Mouse (Mus musculus) lung, adult 18-20 months (tissue): ENCODE measurements at regions not wholly inside any gene's neighbourhood (a gene's known extent, or its start where the extent isn't known, plus 50 kb on each side); places are given as distances from the start of the nearest gene placed in this dataset.

Source experiments
- DNase-seq, 2 experiments: peaks; one replicate each; pipeline ENCODE4 v3.0.0; 2022; ENCODE audit warnings: mixed read lengths in 2 of 2

- no peak for DNase-seq
These were observed 299.5 kb downstream of the Tmem182 start for GRCm38 (mm10) chr1:41104869-41105268.

- DNase-seq, result no peak
These were observed 316.3 kb downstream of the Tmem182 start for GRCm38 (mm10) chr1:41121636-41122175.

DNA sequence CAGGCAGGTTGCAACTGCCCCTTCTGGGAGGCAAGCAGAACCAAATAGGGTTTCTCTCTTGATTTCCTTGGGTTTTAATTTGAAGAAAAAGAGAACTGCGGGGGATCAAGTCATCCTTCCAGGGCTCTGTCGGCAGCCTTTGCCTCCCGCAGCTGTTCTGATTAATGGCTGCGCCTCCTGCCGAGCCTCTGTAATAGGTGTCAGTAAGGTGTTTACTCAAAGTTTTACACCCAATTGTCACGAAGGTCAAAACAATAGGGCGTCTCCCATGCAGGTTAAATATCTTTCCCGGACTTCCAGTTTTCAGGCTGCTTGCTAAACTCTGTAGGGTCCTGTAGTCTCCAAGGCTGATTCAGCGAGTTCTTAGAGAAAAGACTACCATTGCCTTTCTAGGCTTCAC is 326.0 kb downstream of the Tmem182 start:
- DNase-seq, result no peak

- DNase-seq, result no peak
These were observed 327.7 kb downstream of the Tmem182 start for GRCm38 (mm10) chr1:41133143-41133542.

- no peak for DNase-seq
These were observed 328.5 kb downstream of the Tmem182 start for GRCm38 (mm10) chr1:41133946-41134345.

GRCm38 (mm10) chr1:41139725-41140124 is 334.3 kb downstream of the Tmem182 start:
- DNase-seq, result no peak

- DNase-seq, result no peak
These were observed 335.1 kb downstream of the Tmem182 start for GRCm38 (mm10) chr1:41140542-41140941.

GRCm38 (mm10) chr1:41141992-41142391 is 336.6 kb downstream of the Tmem182 start:
- no peak for DNase-seq

DNA sequence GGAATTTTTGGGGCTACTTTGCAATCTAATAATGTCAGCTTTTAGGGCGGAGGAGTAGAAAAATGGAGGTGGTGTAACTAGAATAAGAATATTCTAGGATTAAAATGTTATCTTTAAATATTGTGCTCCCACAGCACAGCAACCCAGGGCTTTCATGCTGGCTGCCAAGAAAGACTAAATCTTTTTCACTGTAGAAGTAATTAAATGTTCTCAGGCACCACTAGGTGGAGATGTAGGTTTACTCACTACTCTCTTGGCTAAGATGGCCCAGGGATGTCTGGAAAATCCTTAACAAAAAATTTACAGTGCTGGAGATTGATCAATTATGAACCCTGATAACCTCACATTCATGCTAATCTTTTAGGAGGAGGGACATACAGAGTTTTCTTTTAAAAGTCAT is 347.1 kb downstream of the Tmem182 start:
- no peak for DNase-seq

DNA sequence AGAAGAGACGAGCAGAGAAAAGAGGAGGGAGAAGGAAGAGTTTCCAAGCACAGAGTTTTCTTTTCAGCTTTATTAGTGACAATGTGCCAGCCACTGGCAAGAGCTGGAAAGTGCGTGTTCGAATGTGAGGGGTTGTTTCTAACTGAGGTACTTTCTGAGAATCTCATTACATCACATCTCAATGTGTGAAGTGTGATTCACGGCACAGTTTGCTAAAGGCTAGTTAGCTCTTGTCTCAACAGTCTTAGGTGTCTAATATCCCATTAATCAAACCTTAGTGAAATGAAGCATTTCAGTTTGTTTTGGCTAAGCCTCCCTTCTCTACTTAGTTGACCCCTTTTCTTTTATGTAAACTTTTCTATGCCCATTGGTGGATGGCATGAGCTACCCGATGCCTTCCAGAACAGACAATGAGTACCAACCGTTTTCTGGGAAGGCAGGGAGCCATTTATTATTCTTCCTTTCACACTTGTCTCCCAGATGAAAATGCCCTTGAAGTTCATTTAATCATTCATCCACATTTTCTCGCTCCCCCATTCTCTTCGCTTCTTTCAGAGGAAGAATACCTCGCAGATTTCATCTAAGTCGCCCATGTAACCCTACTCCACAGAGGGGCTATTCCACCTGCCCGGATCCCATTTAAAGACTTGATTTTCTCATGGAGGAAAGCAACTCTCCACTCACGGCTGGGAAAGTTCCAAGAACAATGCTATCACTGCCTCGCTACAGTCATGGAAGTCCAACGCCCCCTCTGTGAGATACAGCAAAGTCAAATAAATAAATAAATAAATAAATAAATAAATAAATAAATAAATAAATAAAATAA is 348.0 kb downstream of the Tmem182 start:
- DNase-seq, result no peak

DNA sequence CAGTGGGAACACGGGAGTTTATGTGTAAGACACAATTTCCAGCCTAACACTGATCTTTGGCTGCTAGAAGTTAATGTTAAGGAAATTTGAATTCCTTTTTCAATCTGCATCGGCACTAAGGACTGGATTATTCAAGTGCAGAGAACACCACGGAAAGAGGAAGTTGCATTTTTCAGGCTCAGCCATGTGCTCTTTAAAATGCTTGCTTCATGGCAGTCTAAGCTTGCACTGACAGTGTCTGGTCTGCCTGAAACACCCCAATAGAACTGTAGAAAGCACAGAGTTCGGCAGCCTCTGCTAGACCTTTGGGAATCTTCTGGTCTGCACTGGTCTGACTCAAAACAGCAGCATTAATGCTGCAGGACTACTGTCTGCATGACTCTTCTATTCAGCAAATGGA is 348.8 kb downstream of the Tmem182 start:
- no peak for DNase-seq

DNA sequence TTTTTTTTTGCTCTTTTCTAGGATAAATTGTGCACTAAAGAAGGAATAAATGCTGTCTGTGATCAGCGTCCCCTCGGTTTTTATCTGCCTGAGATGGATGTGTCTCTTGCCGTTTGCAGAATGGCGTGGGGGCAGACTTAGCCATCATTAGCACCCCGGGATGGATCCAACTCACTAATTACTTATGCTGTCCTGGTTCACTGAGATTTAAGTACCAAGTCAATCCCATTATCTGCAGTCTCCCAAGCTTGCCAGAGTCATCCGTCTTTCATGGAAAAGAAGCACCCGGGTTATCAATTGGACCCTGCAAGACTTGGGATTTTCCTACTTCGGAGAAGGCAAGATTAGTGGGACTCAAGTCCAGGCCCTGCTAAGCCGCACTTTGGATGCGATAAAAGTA is 351.5 kb downstream of the Tmem182 start:
- no peak for DNase-seq

- DNase-seq, result no peak
These were observed 352.5 kb downstream of the Tmem182 start for GRCm38 (mm10) chr1:41157651-41158513.

DNA sequence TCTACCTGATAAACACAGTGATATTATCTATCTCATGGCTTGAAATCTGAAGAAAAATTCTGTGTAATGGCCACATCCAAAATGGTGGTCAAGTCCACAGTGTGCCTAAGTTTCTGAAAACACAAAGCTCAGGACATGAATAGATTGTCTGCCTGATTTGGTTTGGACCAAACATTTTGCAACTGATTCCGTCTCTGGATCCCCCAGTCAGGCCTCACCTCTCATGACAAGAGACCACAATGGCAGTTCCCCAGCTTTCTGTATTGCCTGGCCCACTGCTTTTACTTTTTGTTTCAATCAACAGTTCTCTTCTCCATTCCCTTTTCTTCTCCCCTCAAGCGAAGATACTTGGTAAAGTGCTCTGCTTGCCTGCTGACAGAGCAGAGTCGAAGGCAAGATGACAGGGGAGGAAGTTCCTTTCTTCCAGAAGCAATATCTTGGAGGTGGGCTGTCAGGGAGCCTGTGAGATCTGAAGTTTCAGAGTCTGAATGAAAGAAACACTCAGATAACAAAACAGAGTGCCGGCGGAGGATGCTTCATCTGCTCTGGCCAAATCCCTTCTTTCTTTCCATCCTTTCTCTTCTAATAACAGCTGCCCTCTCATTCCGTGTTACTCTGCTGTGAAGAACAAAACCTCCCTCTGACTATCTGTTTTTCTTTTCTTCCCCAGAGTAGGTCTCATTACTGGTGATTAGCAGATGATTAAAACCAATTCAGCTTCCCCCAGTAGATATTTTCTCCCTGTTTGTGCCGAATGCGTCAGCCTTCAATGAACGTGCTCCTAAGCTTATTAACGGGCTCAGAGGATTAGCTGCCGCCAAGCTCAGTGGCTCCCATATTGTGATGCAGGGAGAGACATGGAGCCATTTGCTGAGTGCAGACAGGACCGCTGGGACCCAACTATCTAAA is 360.7 kb downstream of the Tmem182 start:
- no peak for DNase-seq

- DNase-seq, result no peak
These were observed 361.5 kb downstream of the Tmem182 start for GRCm38 (mm10) chr1:41166787-41167420.

- no peak for DNase-seq
These were observed 381.6 kb downstream of the Tmem182 start for GRCm38 (mm10) chr1:41186991-41187390.

GRCm38 (mm10) chr1:41212876-41213275 is 407.5 kb downstream of the Tmem182 start:
- DNase-seq, result no peak

- no peak for DNase-seq
These were observed 420.4 kb downstream of the Tmem182 start for GRCm38 (mm10) chr1:41225851-41226250.

DNA sequence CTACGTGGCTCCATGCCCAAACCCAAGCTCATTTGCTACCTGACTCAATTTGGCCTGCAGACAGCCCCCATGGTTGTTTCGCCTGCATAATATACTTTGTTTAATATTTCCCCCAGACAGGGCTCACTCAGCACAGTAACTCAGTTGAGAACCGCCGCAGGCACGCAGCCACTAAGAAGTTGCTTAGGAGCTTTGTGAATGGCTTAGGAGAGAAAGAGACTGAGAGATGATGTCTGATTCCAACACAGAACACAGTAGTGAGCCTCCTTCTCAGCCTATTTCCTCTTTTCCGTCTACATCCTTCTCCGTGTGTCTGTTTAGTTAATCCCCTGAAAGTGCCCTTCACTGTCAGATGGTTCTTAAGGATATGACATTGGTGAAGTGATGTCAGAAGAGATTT is 429.9 kb downstream of the Tmem182 start:
- no peak for DNase-seq

GRCm38 (mm10) chr1:41243000-41243399 is 437.6 kb downstream of the Tmem182 start:
- no peak for DNase-seq

DNA sequence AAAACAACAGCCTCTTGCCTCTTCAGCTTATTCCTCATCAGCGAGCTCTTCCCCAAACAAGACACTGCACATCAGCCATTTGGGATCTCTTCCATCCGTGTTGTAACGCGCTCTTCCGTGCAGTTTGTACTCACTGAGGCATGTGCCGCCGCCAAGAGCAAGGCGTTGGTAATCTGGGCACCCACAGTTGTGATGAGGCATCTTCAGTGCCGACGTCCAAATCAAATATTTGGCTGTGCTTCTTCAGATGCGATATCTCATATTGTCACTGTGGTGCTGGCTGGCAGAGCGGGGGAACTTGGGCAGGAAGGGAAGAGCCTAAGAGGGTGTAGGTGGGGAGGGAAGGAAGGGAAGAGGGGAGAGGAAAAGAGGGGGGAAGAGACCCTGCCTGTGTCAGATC is 439.2 kb downstream of the Tmem182 start:
- no peak for DNase-seq

DNA sequence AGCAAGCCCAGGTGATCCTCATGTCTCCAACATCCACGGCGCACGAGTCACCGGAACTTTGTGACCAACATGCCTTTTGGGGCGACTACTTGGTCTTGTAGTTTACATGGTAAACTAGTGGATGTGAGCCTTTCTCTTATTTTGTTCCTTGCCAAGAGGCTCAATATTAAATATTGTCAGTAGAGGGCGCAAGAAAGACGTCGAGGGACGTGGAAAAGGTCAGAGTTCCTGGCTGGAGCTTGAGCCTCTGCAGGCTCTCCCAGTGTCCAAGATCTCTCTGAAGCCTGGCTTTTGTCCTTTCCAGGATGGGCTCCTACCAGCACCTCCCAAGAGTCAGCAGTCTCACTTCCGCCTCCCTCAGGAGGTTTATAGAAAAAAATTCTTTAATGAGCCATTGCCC is 458.8 kb downstream of the Tmem182 start:
- no peak for DNase-seq
